Mouse (Mus musculus) heart, embryonic 11.5 days (tissue): Measurements from ENCODE around the gene Shf. TPM values are rescaled to one million over a fixed set of nuclear protein-coding genes. Genes with fewer than 3 reads are reported as not detected.

ENCODE experiments used
- ATAC-seq: fragments of 200-750 bp; cut with Nextera tagmentation; replicated peaks from 2 replicates; pipeline ENCODE4 v1.8.0; 2017; ENCODE audit warnings: moderate library complexity; ENCODE audit not compliant: insufficient number of reproducible peaks, low FRiP score, low TSS enrichment
- H3K27ac ChIP-seq: fragments of 300-500 bp; sonication (generic); 2 replicates; pipeline ENCODE4 v1.5.1; 2014; ENCODE audit warnings: mild to moderate bottlenecking, low read depth, low read length
- H3K27me3 ChIP-seq: fragments of 300-500 bp; sonication (generic); 2 replicates; pipeline ENCODE4 v1.6.1; 2014; ENCODE audit warnings: mild to moderate bottlenecking, low read length, mixed read lengths; ENCODE audit not compliant: control insufficient read depth, insufficient read depth
- H3K36me3 ChIP-seq: fragments of 300-500 bp; sonication (generic); 2 replicates; pipeline ENCODE4 v1.6.1; 2014; ENCODE audit warnings: mild to moderate bottlenecking, low read length, moderate library complexity, mixed read lengths; ENCODE audit not compliant: control insufficient read depth, insufficient read depth
- H3K4me1 ChIP-seq: fragments of 300-500 bp; sonication (generic); 2 replicates; pipeline ENCODE4 v1.6.1; 2014; ENCODE audit warnings: low read length; ENCODE audit not compliant: control insufficient read depth, insufficient read depth
- H3K4me2 ChIP-seq: fragments of 300-500 bp; sonication (generic); 2 replicates; pipeline ENCODE4 v1.6.1; 2014; ENCODE audit warnings: mild to moderate bottlenecking, moderate library complexity
- H3K4me3 ChIP-seq: fragments of 300-500 bp; sonication (generic); 2 replicates; pipeline ENCODE4 v1.5.1; 2014; ENCODE audit warnings: low read depth, low read length
- H3K9ac ChIP-seq: fragments of 300-500 bp; sonication (generic); 2 replicates; pipeline ENCODE4 v1.6.1; 2014; ENCODE audit warnings: mild to moderate bottlenecking, low read depth, low read length, moderate library complexity
- H3K9me3 ChIP-seq: fragments of 300-500 bp; sonication (generic); replicated peaks from 2 replicates; pipeline ENCODE4 v1.6.1; 2016; ENCODE audit warnings: low read length; ENCODE audit not compliant: control insufficient read depth
- WGBS: fragments of 180-500 bp; shearing (Covaris S2); extraction: QIAGEN DNeasy Blood & Tissue Kit; methylation state at CpG from one replicate; pipeline ENCODE4 v1.1.7; 2014; ENCODE audit not compliant: insufficient replicate concordance; 5-methylcytosine and 5-hydroxymethylcytosine counted together
- polyA plus RNA-seq: library from polyadenylated mRNA; unstranded; fragments of >200 nt; fragmentation: Nextera tagmentation; extraction: Ambion mirVana; gene quantifications from 2 replicates; pipeline ENCODE4 v1.2.1, GENCODE M21; 2014

The Shf gene
- polyA plus RNA-seq, 1 experiment from 2014 or later, result 3.8 TPM

GRCm38 (mm10) chr2:122324586-122324985, 44.4 kb downstream of the Shf start:
- no peak overlapping the region for H3K27ac ChIP-seq
- 71% methylated on average over 3 of the region's 3 CpGs for WGBS
- no peak overlapping the region for H3K9ac ChIP-seq
- no peak overlapping the region for H3K4me3 ChIP-seq
- no peaks in the 10 kb centered on the region for H3K4me1 ChIP-seq
- H3K36me3 ChIP-seq, result no peaks in the 10 kb centered on the region
- no peak for ATAC-seq
- H3K9me3 ChIP-seq, result no peaks in the 10 kb centered on the region
- no peak overlapping the region for H3K4me2 ChIP-seq
- H3K27me3 ChIP-seq, result no peaks in the 10 kb centered on the region

GRCm38 (mm10) chr2:122323960-122324359, 45.0 kb downstream of the Shf start:
- Histone ChIP-seq H3K9ac (no peak overlapping the region), H3K4me3 (no peak overlapping the region), H3K4me2 (no peak overlapping the region), H3K27ac (no peak overlapping the region), H3K27me3 (peaks cover 2% of the 10 kb centered on the region; the same call in 1 of the 2 replicates), H3K36me3 (no peaks in the 10 kb centered on the region), H3K4me1 (no peaks in the 10 kb centered on the region), H3K9me3 (no peaks in the 10 kb centered on the region)
- no peak for ATAC-seq
- 49% methylated on average over 3 of the region's 3 CpGs for WGBS

- H3K27ac ChIP-seq, result no peak overlapping the region
- WGBS, result 70% methylated on average over 4 of the region's 4 CpGs
- no peaks in the 10 kb centered on the region for H3K9me3 ChIP-seq
- no peak overlapping the region for H3K4me2 ChIP-seq
- no peaks in the 10 kb centered on the region for H3K36me3 ChIP-seq
- 0 out of 2 replicates have a peak, but pooled peaks cover 3% of the 10 kb centered on the region for H3K4me1 ChIP-seq
- H3K4me3 ChIP-seq, result no peak overlapping the region
- peaks cover 39% of the 10 kb centered on the region for H3K27me3 ChIP-seq
- no peak overlapping the region for H3K9ac ChIP-seq
- no peak; the same call in 1 of the 2 replicates for ATAC-seq
Observed at GRCm38 (mm10) chr2:122317384-122317783, 51.6 kb downstream of the Shf start.

- Histone ChIP-seq H3K4me2 (no peak within 1 kb of the TSS), H3K27me3 (peaks cover 57% of the 10 kb centered on the region), H3K27ac (no peak within 1 kb of the TSS), H3K4me3 (no peak within 1 kb of the TSS), H3K4me1 (0 out of 2 replicates have a peak, but pooled peaks cover 3% of the 10 kb centered on the region), H3K36me3 (no peaks in the 10 kb centered on the region), H3K9ac (no peak within 1 kb of the TSS), H3K9me3 (no peaks in the 10 kb centered on the region)
- ATAC-seq, result no peak
- WGBS, result 78% methylated on average over 7 of the region's 7 CpGs
Observed at GRCm38 (mm10) chr2:122315372-122315771, 53.6 kb downstream of the Shf start, which contains the start of gene Duox1. Duox1 (plus strand) TSS chr2:122315672.

- Histone ChIP-seq H3K9me3 (no peaks in the 10 kb centered on the region), H3K27ac (no peak within 1 kb of the TSS), H3K4me2 (peak within 1 kb of the TSS; percentile 57), H3K4me3 (peak within 1 kb of the TSS; percentile 28), H3K27me3 (peaks cover 65% of the 10 kb centered on the region), H3K9ac (no peak within 1 kb of the TSS), H3K4me1 (0 out of 2 replicates have a peak, but pooled peaks cover 3% of the 10 kb centered on the region), H3K36me3 (no peaks in the 10 kb centered on the region)
- ATAC-seq, result peak; percentile 26; the same call in 1 of the 2 replicates
- WGBS, result 2% methylated on average over 24 of the region's 24 CpGs
Observed at GRCm38 (mm10) chr2:122313536-122313935, 55.4 kb downstream of the Shf start, which contains the start of gene Duoxa1. Duoxa1 (minus strand) TSS chr2:122313730.

- Histone ChIP-seq H3K27ac (no peak overlapping the region), H3K4me1 (0 out of 2 replicates have a peak, but pooled peaks cover 3% of the 10 kb centered on the region), H3K9me3 (no peaks in the 10 kb centered on the region), H3K36me3 (no peaks in the 10 kb centered on the region), H3K9ac (no peak overlapping the region), H3K4me2 (peak overlapping the region; percentile 57), H3K27me3 (peaks cover 65% of the 10 kb centered on the region), H3K4me3 (peak overlapping the region; percentile 25)
- WGBS, result 4% methylated on average over 27 of the region's 27 CpGs
- no peak for ATAC-seq
Observed at GRCm38 (mm10) chr2:122312722-122313417, 56.1 kb downstream of the Shf start.

- no peak for ATAC-seq
- Histone ChIP-seq H3K9ac (no peak overlapping the region), H3K4me2 (no peak overlapping the region), H3K4me1 (0 out of 2 replicates have a peak, but pooled peaks cover 3% of the 10 kb centered on the region), H3K27ac (no peak overlapping the region), H3K36me3 (no peaks in the 10 kb centered on the region), H3K9me3 (no peaks in the 10 kb centered on the region), H3K27me3 (peaks cover 78% of the 10 kb centered on the region), H3K4me3 (no peak overlapping the region)
- 46% methylated on average over 2 of the region's 2 CpGs for WGBS
Observed at GRCm38 (mm10) chr2:122311561-122311960, 57.4 kb downstream of the Shf start.

- no peak overlapping the region for H3K4me3 ChIP-seq
- H3K27ac ChIP-seq, result no peak overlapping the region
- 41% methylated on average over 3 of the region's 3 CpGs for WGBS
- no peaks in the 10 kb centered on the region for H3K36me3 ChIP-seq
- no peak for ATAC-seq
- no peak overlapping the region for H3K4me2 ChIP-seq
- H3K9ac ChIP-seq, result no peak overlapping the region
- H3K9me3 ChIP-seq, result no peaks in the 10 kb centered on the region
- peaks cover 84% of the 10 kb centered on the region for H3K27me3 ChIP-seq
- 0 out of 2 replicates have a peak, but pooled peaks cover 3% of the 10 kb centered on the region for H3K4me1 ChIP-seq
Observed at GRCm38 (mm10) chr2:122309647-122310046, 59.3 kb downstream of the Shf start.
